Mouse (Mus musculus) activated CD4-positive, CD25-positive, alpha-beta regulatory T cell, adult 4 months (primary cell): ENCODE measurements around the gene Tuba1c. TPM values are rescaled to one million over a fixed set of nuclear protein-coding genes. Genes with fewer than 3 reads are reported as not detected.
"Not testable (repeated sequence)": the region's sequence is repeated elsewhere in the genome, so short reads cannot be mapped to it uniquely, and the experiment has no call there.

ENCODE experiments used
- ATAC-seq: one replicate; pipeline ENCODE4 v1.8.0; 2017
- polyA plus RNA-seq, 2 experiments: library from polyadenylated mRNA; unstranded; fragments of 100-300 nt; shearing (Covaris generic); gene quantifications; one replicate each; pipeline ENCODE4 v1.2.1; 2017

Tuba1c gene
- polyA plus RNA-seq, 2 experiments from 2014 or later: 98.3 to 120 TPM

GRCm38 (mm10) chr15:99032041-99032725 lies 2.5 kb downstream of the Tuba1c start:
- no peak for ATAC-seq

- ATAC-seq: no peak
These were observed 3.1 kb downstream of the Tuba1c start for GRCm38 (mm10) chr15:99032726-99033250.

- ATAC-seq: no peak
These were observed 4.0 kb downstream of the Tuba1c start for GRCm38 (mm10) chr15:99033498-99034270.

GRCm38 (mm10) chr15:99035431-99035830 lies 5.7 kb downstream of the Tuba1c start:
- no peak for ATAC-seq

- no peak for ATAC-seq
These were observed 6.7 kb downstream of the Tuba1c start for GRCm38 (mm10) chr15:99036249-99036905.

- ATAC-seq: no peak
These were observed 8.3 kb downstream of the Tuba1c start for GRCm38 (mm10) chr15:99038025-99038424.

- ATAC-seq: no peak
These were observed 9.1 kb downstream of the Tuba1c start for GRCm38 (mm10) chr15:99038797-99039196.

GRCm38 (mm10) chr15:99039306-99039705 lies 9.6 kb downstream of the Tuba1c start:
- ATAC-seq: no peak

GRCm38 (mm10) chr15:99039996-99040919 lies 10.6 kb downstream of the Tuba1c start:
- ATAC-seq: no peak

- no peak for ATAC-seq
These were observed 11.5 kb downstream of the Tuba1c start for GRCm38 (mm10) chr15:99040920-99041856.

- ATAC-seq: no peak
These were observed 12.6 kb downstream of the Tuba1c start for GRCm38 (mm10) chr15:99042334-99042733.

- ATAC-seq: no peak
These were observed 15.2 kb downstream of the Tuba1c start for GRCm38 (mm10) chr15:99044854-99045253.

- not testable (repeated sequence) for ATAC-seq
These were observed 16.0 kb downstream of the Tuba1c start for GRCm38 (mm10) chr15:99045734-99046133.

GRCm38 (mm10) chr15:99049473-99050253 lies 20.0 kb downstream of the Tuba1c start:
- no peak for ATAC-seq

GRCm38 (mm10) chr15:99053373-99053772 lies 23.7 kb downstream of the Tuba1c start:
- ATAC-seq: no peak

- no peak for ATAC-seq
These were observed 25.3 kb downstream of the Tuba1c start, which contains the start of gene Prph for GRCm38 (mm10) chr15:99055040-99055439. TSS of gene Prph (plus strand) at chr15:99055174.

- ATAC-seq: no peak
These were observed 25.8 kb downstream of the Tuba1c start for GRCm38 (mm10) chr15:99055511-99055961.

GRCm38 (mm10) chr15:99056332-99056731 lies 26.6 kb downstream of the Tuba1c start:
- ATAC-seq: no peak

GRCm38 (mm10) chr15:99065557-99066165 lies 36.0 kb downstream of the Tuba1c start:
- peak; percentile 81 for ATAC-seq
